Mouse (Mus musculus): ENCODE measurements around the gene Sema3b. TPM values are rescaled to one million over a fixed set of nuclear protein-coding genes. Genes with fewer than 3 reads are reported as not detected.
"Not testable (repeated sequence)": the region's sequence is repeated elsewhere in the genome, so short reads cannot be mapped to it uniquely, and the experiment has no call there.

The Sema3b gene
- polyA plus RNA-seq, 1 experiment from 2014 or later: 11.0 TPM

GRCm38 (mm10) chr9:107565556-107565955 lies 43.5 kb downstream of the Sema3b start:
- not testable (repeated sequence) for ATAC-seq (replicated peaks; ENCODE audit: extremely low read depth, insufficient read depth, low FRiP score)
- H3K36me3 ChIP-seq (ENCODE audit: control insufficient read depth, insufficient read depth): peaks cover 14% of the 10 kb centered on the region

DNA sequence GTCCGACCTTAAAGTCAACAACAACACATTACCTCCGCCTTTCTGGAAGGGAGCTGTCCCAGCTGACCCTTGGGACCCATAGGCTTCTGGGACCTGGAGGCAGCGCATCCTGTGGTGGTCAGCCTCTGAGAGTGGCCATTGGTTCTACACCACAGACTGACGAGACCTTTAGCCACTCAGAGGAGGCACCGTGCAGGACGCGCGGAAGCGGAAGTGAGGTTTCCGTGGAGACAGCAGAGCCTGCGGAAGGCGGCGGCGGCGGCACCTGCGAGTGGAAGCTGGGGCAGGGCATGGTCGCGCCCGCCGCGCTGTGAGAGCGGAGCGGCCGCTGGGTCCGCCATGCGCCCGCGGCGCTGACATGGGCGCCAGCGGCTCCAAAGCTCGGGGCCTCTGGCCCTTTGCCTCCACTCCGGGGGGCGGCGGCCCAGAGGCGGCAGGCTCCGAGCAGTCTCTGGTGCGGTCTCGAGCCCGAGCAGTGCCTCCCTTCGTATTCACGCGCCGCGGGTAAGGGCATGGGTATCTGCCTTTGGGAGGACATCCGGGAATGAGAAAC lies 45.9 kb downstream of the Sema3b start, which contains the start of gene Tusc2:
Gene Tusc2 (plus strand): TSS at position 227 of the 553 bp plus-strand sequence.
- Histone ChIP-seq H3K4me2 (ENCODE audit: low read depth, low read length) (peak within 1 kb of the TSS; percentile 88), H3K9ac (ENCODE audit: low read length) (peak within 1 kb of the TSS; percentile 90), H3K27me3 (ENCODE audit: control insufficient read depth, insufficient read depth, low read length) (no peaks in the 10 kb centered on the region), H3K36me3 (ENCODE audit: control insufficient read depth, insufficient read depth) (peaks cover 37% of the 10 kb centered on the region), H3K4me3 (ENCODE audit: low read length) (peak within 1 kb of the TSS; percentile 96), H3K27ac (ENCODE audit: low read length) (peak within 1 kb of the TSS; percentile 71), H3K9me3 (replicated peaks; ENCODE audit: control insufficient read depth, low read length) (no peaks in the 10 kb centered on the region), H3K4me1 (ENCODE audit: control insufficient read depth, insufficient read depth, low read length) (peaks cover 18% of the 10 kb centered on the region)
- 0% methylated on average over 44 of the region's 46 CpGs for WGBS
- peak; percentile 92 for ATAC-seq (replicated peaks; ENCODE audit: extremely low read depth, insufficient read depth, low FRiP score)

More at GRCm38 (mm10) chr9:107565556-107565955, 43.5 kb downstream of the Sema3b start:
- not testable (repeated sequence) for H3K27me3 ChIP-seq (ENCODE audit: control insufficient read depth, insufficient read depth, low read length); H3K9ac ChIP-seq (ENCODE audit: low read length); H3K9me3 ChIP-seq (replicated peaks; ENCODE audit: control insufficient read depth, low read length); H3K4me3 ChIP-seq (ENCODE audit: low read length)
- 43% methylated on average over 5 of the region's 5 CpGs for WGBS
- Histone ChIP-seq H3K4me1 (ENCODE audit: control insufficient read depth, insufficient read depth, low read length) (peaks cover 26% of the 10 kb centered on the region), H3K27ac (ENCODE audit: low read length) (peak overlapping the region; percentile 9), H3K4me2 (ENCODE audit: low read depth, low read length) (peak overlapping the region; percentile 18; the same call in 1 of the 2 replicates)

- peak overlapping the region; percentile 83 for H3K4me2 ChIP-seq (ENCODE audit: low read depth, low read length)
- H3K9ac ChIP-seq (ENCODE audit: low read length): peak overlapping the region; percentile 96
- H3K27me3 ChIP-seq (ENCODE audit: control insufficient read depth, insufficient read depth, low read length): no peaks in the 10 kb centered on the region
- H3K9me3 ChIP-seq (replicated peaks; ENCODE audit: control insufficient read depth, low read length): no peaks in the 10 kb centered on the region
- H3K4me3 ChIP-seq (ENCODE audit: low read length): peak overlapping the region; percentile 70
- no peak overlapping the region for H3K27ac ChIP-seq (ENCODE audit: low read length)
- 54% methylated on average over 3 of the region's 3 CpGs for WGBS
- peaks cover 23% of the 10 kb centered on the region for H3K4me1 ChIP-seq (ENCODE audit: control insufficient read depth, insufficient read depth, low read length)
- no peak for ATAC-seq (replicated peaks; ENCODE audit: extremely low read depth, insufficient read depth, low FRiP score)
- peaks cover 39% of the 10 kb centered on the region for H3K36me3 ChIP-seq (ENCODE audit: control insufficient read depth, insufficient read depth)
Measured at GRCm38 (mm10) chr9:107556346-107556745, 52.7 kb downstream of the Sema3b start.

- Histone ChIP-seq H3K27me3 (ENCODE audit: control insufficient read depth, insufficient read depth, low read length) (peaks cover under 1% of the 10 kb centered on the region), H3K4me2 (ENCODE audit: low read depth, low read length) (peak overlapping the region; percentile 83), H3K4me1 (ENCODE audit: control insufficient read depth, insufficient read depth, low read length) (peaks cover 28% of the 10 kb centered on the region), H3K27ac (ENCODE audit: low read length) (peak overlapping the region; percentile 98), H3K4me3 (ENCODE audit: low read length) (peak overlapping the region; percentile 70), H3K9ac (ENCODE audit: low read length) (peak overlapping the region; percentile 96), H3K9me3 (replicated peaks; ENCODE audit: control insufficient read depth, low read length) (no peaks in the 10 kb centered on the region), H3K36me3 (ENCODE audit: control insufficient read depth, insufficient read depth) (peaks cover 35% of the 10 kb centered on the region)
- ATAC-seq (replicated peaks; ENCODE audit: extremely low read depth, insufficient read depth, low FRiP score): no peak
- WGBS: 24% methylated on average over 2 of the region's 2 CpGs
Measured at GRCm38 (mm10) chr9:107555701-107556100, 53.3 kb downstream of the Sema3b start.

GRCm38 (mm10) chr9:107555031-107555457 lies 54.0 kb downstream of the Sema3b start:
- Histone ChIP-seq H3K4me2 (ENCODE audit: low read depth, low read length) (peak overlapping the region; percentile 83), H3K36me3 (ENCODE audit: control insufficient read depth, insufficient read depth) (peaks cover 29% of the 10 kb centered on the region), H3K27ac (ENCODE audit: low read length) (peak overlapping the region; percentile 98), H3K4me3 (ENCODE audit: low read length) (peak overlapping the region; percentile 70), H3K9me3 (replicated peaks; ENCODE audit: control insufficient read depth, low read length) (no peaks in the 10 kb centered on the region), H3K27me3 (ENCODE audit: control insufficient read depth, insufficient read depth, low read length) (peaks cover 6% of the 10 kb centered on the region), H3K4me1 (ENCODE audit: control insufficient read depth, insufficient read depth, low read length) (peaks cover 29% of the 10 kb centered on the region), H3K9ac (ENCODE audit: low read length) (peak overlapping the region; percentile 96)
- WGBS: under 1% methylated on average over 23 of the region's 23 CpGs
- ATAC-seq (replicated peaks; ENCODE audit: extremely low read depth, insufficient read depth, low FRiP score): peak; percentile 12

GRCm38 (mm10) chr9:107554319-107554825 lies 54.7 kb downstream of the Sema3b start:
- under 1% methylated on average over 53 of the region's 53 CpGs for WGBS
- Histone ChIP-seq H3K27ac (ENCODE audit: low read length) (peak overlapping the region; percentile 98), H3K36me3 (ENCODE audit: control insufficient read depth, insufficient read depth) (peaks cover 22% of the 10 kb centered on the region), H3K9ac (ENCODE audit: low read length) (peak overlapping the region; percentile 96), H3K4me1 (ENCODE audit: control insufficient read depth, insufficient read depth, low read length) (peaks cover 29% of the 10 kb centered on the region), H3K9me3 (replicated peaks; ENCODE audit: control insufficient read depth, low read length) (no peaks in the 10 kb centered on the region), H3K27me3 (ENCODE audit: control insufficient read depth, insufficient read depth, low read length) (peaks cover 8% of the 10 kb centered on the region), H3K4me3 (ENCODE audit: low read length) (peak overlapping the region; percentile 70), H3K4me2 (ENCODE audit: low read depth, low read length) (peak overlapping the region; percentile 91)
- ATAC-seq (replicated peaks; ENCODE audit: extremely low read depth, insufficient read depth, low FRiP score): peak; percentile 91

- Histone ChIP-seq H3K4me2 (ENCODE audit: low read depth, low read length) (peak overlapping the region; percentile 91), H3K36me3 (ENCODE audit: control insufficient read depth, insufficient read depth) (peaks cover 16% of the 10 kb centered on the region), H3K4me1 (ENCODE audit: control insufficient read depth, insufficient read depth, low read length) (peaks cover 29% of the 10 kb centered on the region), H3K9me3 (replicated peaks; ENCODE audit: control insufficient read depth, low read length) (no peaks in the 10 kb centered on the region), H3K4me3 (ENCODE audit: low read length) (peak overlapping the region; percentile 70), H3K9ac (ENCODE audit: low read length) (peak overlapping the region; percentile 76), H3K27me3 (ENCODE audit: control insufficient read depth, insufficient read depth, low read length) (peaks cover 8% of the 10 kb centered on the region), H3K27ac (ENCODE audit: low read length) (peak overlapping the region; percentile 83)
- peak; percentile 32 for ATAC-seq (replicated peaks; ENCODE audit: extremely low read depth, insufficient read depth, low FRiP score)
- 7% methylated on average over 37 of the region's 37 CpGs for WGBS
Measured at GRCm38 (mm10) chr9:107553541-107554318, 55.3 kb downstream of the Sema3b start.

DNA sequence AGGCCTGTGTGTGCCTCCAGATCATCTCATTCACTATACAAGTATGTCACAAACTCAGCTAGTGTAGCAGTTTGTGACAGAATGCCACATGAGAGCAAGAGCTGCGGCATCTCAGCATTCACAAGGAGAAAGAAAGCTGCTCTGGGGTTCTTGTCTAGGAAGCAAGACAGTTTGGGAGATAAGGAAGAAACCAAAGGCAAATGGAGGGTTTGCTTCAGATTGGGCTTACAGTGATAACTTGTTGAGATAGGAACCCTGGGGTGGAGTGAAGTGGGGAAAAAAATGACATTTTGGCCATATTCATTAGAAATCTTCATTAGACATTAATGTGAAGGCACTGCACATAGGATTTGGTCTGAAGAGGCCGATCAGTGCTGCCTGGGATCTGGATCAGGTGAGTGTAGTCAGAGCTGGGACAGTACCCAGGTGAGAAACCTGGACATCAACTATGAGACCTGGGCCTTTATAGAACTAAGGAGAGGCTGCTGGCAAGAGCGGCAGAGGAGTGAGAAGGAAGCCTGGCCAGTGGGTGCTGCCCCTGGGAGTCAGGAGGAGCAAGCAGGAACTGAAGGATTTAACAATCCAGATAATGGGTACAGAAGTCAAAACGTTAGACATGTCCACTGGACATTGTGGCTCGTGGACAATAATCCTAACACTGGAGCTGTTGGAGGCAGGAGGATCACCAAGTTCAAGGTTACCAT lies 56.2 kb downstream of the Sema3b start:
- no peak overlapping the region for H3K4me3 ChIP-seq (ENCODE audit: low read length)
- no peaks in the 10 kb centered on the region for H3K9me3 ChIP-seq (replicated peaks; ENCODE audit: control insufficient read depth, low read length)
- no peak overlapping the region for H3K9ac ChIP-seq (ENCODE audit: low read length)
- no peak overlapping the region for H3K27ac ChIP-seq (ENCODE audit: low read length)
- peaks cover 8% of the 10 kb centered on the region for H3K27me3 ChIP-seq (ENCODE audit: control insufficient read depth, insufficient read depth, low read length)
- 81% methylated on average over 5 of the region's 5 CpGs for WGBS
- no peak for ATAC-seq (replicated peaks; ENCODE audit: extremely low read depth, insufficient read depth, low FRiP score)
- H3K4me1 ChIP-seq (ENCODE audit: control insufficient read depth, insufficient read depth, low read length): peaks cover 29% of the 10 kb centered on the region
- peak overlapping the region; percentile 91 for H3K4me2 ChIP-seq (ENCODE audit: low read depth, low read length)
- H3K36me3 ChIP-seq (ENCODE audit: control insufficient read depth, insufficient read depth): peaks cover 7% of the 10 kb centered on the region
